Mouse (Mus musculus) liver, adult 2 months (tissue): ENCODE measurements around the gene Ptprn2.

Experiments
- CTCF ChIP-seq: fragments of 200-500 bp; IDR thresholded peaks from 2 replicates; pipeline ENCODE4 v1.5.1; 2011; ENCODE audit warnings: low read depth, low read length, control low read depth
- POLR2A ChIP-seq: fragments of 200-500 bp; IDR thresholded peaks from 2 replicates; pipeline ENCODE4 v1.6.1; 2011; ENCODE audit warnings: low read length, control low read depth; ENCODE audit not compliant: insufficient read depth; ENCODE audit errors: extremely low read depth

DNA sequence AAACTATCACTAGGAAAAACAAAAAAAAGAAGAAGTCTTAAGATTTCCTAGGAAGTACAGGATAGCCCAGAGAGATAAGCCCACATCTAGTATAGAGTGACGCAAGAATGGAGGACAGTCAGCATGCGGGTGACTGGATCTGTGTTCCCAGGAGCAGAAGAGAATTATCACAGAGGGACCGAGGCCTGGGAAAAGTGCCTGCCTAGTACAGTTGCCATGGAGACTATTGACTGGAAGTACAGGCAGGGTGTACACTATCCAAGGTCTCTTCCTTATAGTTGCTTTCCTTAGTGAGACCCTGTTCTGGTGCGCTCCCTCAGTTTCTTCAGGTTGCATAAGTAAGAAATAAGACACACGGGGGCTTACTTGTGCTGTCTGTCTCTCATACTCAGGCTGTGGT is 112.2 kb downstream of the Ptprn2 start:
- TF ChIP-seq POLR2A (no peak), CTCF (no peak)
